Mouse (Mus musculus) olfactory bulb, adult 2 months (tissue): ENCODE data around the gene Ankfn1. TPM values are rescaled to one million over a fixed set of nuclear protein-coding genes. Genes with fewer than 3 reads are reported as not detected.

Source experiments
- H3K27ac ChIP-seq: fragments of 200-500 bp; 2 replicates; pipeline ENCODE4 v1.5.1; 2012; ENCODE audit warnings: low read depth, low read length; ENCODE audit not compliant: insufficient read depth
- H3K4me1 ChIP-seq: fragments of 200-500 bp; 2 replicates; pipeline ENCODE4 v1.6.1; 2012; ENCODE audit warnings: low read length; ENCODE audit not compliant: control insufficient read depth, insufficient read depth
- H3K4me3 ChIP-seq: fragments of 200-500 bp; 2 replicates; pipeline ENCODE4 v1.5.1; 2012; ENCODE audit warnings: mild to moderate bottlenecking, low read depth, low read length, moderate library complexity; ENCODE audit not compliant: insufficient read depth
- CTCF ChIP-seq: fragments of 200-500 bp; IDR thresholded peaks from 2 replicates; pipeline ENCODE4 v1.5.1; 2012; ENCODE audit warnings: low read depth, mild to moderate bottlenecking, low read length, moderate library complexity; ENCODE audit not compliant: insufficient read depth
- POLR2A ChIP-seq: fragments of 200-500 bp; IDR thresholded peaks from 2 replicates; pipeline ENCODE4 v1.6.1; 2012; ENCODE audit warnings: mild to moderate bottlenecking, low read depth, low read length, moderate library complexity; ENCODE audit not compliant: insufficient read depth
- WGBS: fragments of 180-500 bp; shearing (Covaris S2); methylation state at CpG from one replicate; pipeline ENCODE4 v1.1.7; 2018; 5-methylcytosine and 5-hydroxymethylcytosine counted together
- polyA plus RNA-seq: library from polyadenylated mRNA; stranded (reverse); fragments of >200 nt; gene quantifications from 2 replicates; pipeline ENCODE4 v1.2.4, GENCODE M21; 2012; ENCODE audit warnings: low replicate concordance; ENCODE audit not compliant: missing spikeins, insufficient read depth, insufficient read length

Gene Ankfn1
- polyA plus RNA-seq, 1 experiment, result not detected

- Histone ChIP-seq H3K27ac (no peak overlapping the region), H3K4me3 (no peak overlapping the region), H3K4me1 (peaks cover 10% of the 10 kb centered on the region)
- TF ChIP-seq CTCF (no peak), POLR2A (no peak)
- 79% methylated on average over 2 of the region's 2 CpGs for WGBS
Observed at GRCm38 (mm10) chr11:89772941-89773340, 4.5 kb downstream of the Ankfn1 start.

- TF ChIP-seq CTCF, result no peak
- no peak for TF ChIP-seq POLR2A
- 38% methylated on average over 2 of the region's 2 CpGs for WGBS
- H3K27ac ChIP-seq, result no peak overlapping the region
Observed at GRCm38 (mm10) chr11:89765770-89766148, 11.7 kb downstream of the Ankfn1 start.

GRCm38 (mm10) chr11:89765014-89765769 lies 12.3 kb downstream of the Ankfn1 start:
- no peak for TF ChIP-seq CTCF
- no peak for TF ChIP-seq POLR2A
- WGBS, result 62% methylated on average over 2 of the region's 2 CpGs
- H3K27ac ChIP-seq, result no peak overlapping the region

More at GRCm38 (mm10) chr11:89765770-89766148, 11.7 kb downstream of the Ankfn1 start:
- no peak overlapping the region for H3K4me3 ChIP-seq
- no peaks in the 10 kb centered on the region for H3K4me1 ChIP-seq

GRCm38 (mm10) chr11:89733973-89734693 lies 43.3 kb downstream of the Ankfn1 start:
- no peak overlapping the region for H3K27ac ChIP-seq
- no peaks in the 10 kb centered on the region for H3K4me1 ChIP-seq
- no peak overlapping the region for H3K4me3 ChIP-seq
- 91% methylated on average over 10 of the region's 10 CpGs for WGBS
- no peak for TF ChIP-seq POLR2A
- TF ChIP-seq CTCF, result no peak

More at GRCm38 (mm10) chr11:89765014-89765769, 12.3 kb downstream of the Ankfn1 start:
- peaks cover 3% of the 10 kb centered on the region; the same call in 1 of the 2 replicates for H3K4me1 ChIP-seq
- no peak overlapping the region for H3K4me3 ChIP-seq

GRCm38 (mm10) chr11:89733526-89733925 lies 43.9 kb downstream of the Ankfn1 start:
- Histone ChIP-seq H3K4me1 (no peaks in the 10 kb centered on the region), H3K4me3 (no peak overlapping the region), H3K27ac (no peak overlapping the region)
- WGBS, result 88% methylated on average over 7 of the region's 7 CpGs
- no peak for TF ChIP-seq CTCF
- TF ChIP-seq POLR2A, result no peak

- TF ChIP-seq CTCF (peak; percentile 75), POLR2A (no peak)
- no peak overlapping the region for H3K4me3 ChIP-seq
- 27% methylated on average over 5 of the region's 5 CpGs for WGBS
- peaks cover 5% of the 10 kb centered on the region; the same call in 1 of the 2 replicates for H3K4me1 ChIP-seq
- no peak overlapping the region for H3K27ac ChIP-seq
Observed at GRCm38 (mm10) chr11:89720847-89721246, 56.6 kb downstream of the Ankfn1 start.

- H3K27ac ChIP-seq, result no peak overlapping the region
- TF ChIP-seq CTCF (no peak), POLR2A (no peak)
- peaks cover 5% of the 10 kb centered on the region; the same call in 1 of the 2 replicates for H3K4me1 ChIP-seq
- H3K4me3 ChIP-seq, result no peak overlapping the region
- WGBS, result 32% methylated on average over 14 of the region's 14 CpGs
Observed at GRCm38 (mm10) chr11:89718491-89718982, 58.9 kb downstream of the Ankfn1 start.

GRCm38 (mm10) chr11:89716351-89716750 lies 61.1 kb downstream of the Ankfn1 start:
- 95% methylated on average over 7 of the region's 7 CpGs for WGBS
- TF ChIP-seq POLR2A, result no peak
- no peak for TF ChIP-seq CTCF
- Histone ChIP-seq H3K27ac (no peak overlapping the region), H3K4me3 (no peak overlapping the region), H3K4me1 (peaks cover 5% of the 10 kb centered on the region; the same call in 1 of the 2 replicates)

GRCm38 (mm10) chr11:89708526-89708925 lies 68.9 kb downstream of the Ankfn1 start:
- Histone ChIP-seq H3K4me3 (no peak overlapping the region), H3K4me1 (no peaks in the 10 kb centered on the region), H3K27ac (no peak overlapping the region)
- TF ChIP-seq CTCF (no peak), POLR2A (no peak)
- WGBS, result 95% methylated on average over 7 of the region's 7 CpGs
